Mouse (Mus musculus): Measurements from ENCODE around the gene Sbpl. TPM values are rescaled to one million over a fixed set of nuclear protein-coding genes. Genes with fewer than 3 reads are reported as not detected.

Sbpl gene
- total and polyA plus RNA-seq, 3 experiments = not detected

Other genes with a start within 250 kb of the Sbpl start
- not detected for gene 1520401A03Rik, start 232.5 kb downstream of the Sbpl start, total RNA-seq (2021)
- not detected in 2 replicates for gene 1520401A03Rik, start 232.5 kb downstream of the Sbpl start, polyA plus RNA-seq (2012; rRNA removed)
- gene Pkmyt1, start 228.9 kb downstream of the Sbpl start, total RNA-seq (2021) = 1 to 10 TPM; 1.2 to 1.6 TPM
- 3.9 and 5.6 TPM in 2 replicates for gene Pkmyt1, start 228.9 kb downstream of the Sbpl start, polyA plus RNA-seq (2012; rRNA removed)
- gene Paqr4, start 214.4 kb downstream of the Sbpl start, total RNA-seq (2021) = 10 to 100 TPM; 25.5 to 27.2 TPM
- gene Paqr4, start 214.4 kb downstream of the Sbpl start, polyA plus RNA-seq (2012; rRNA removed) = 30.7 and 33.2 TPM in 2 replicates
- not detected for gene Kremen2, start 209.4 kb downstream of the Sbpl start, total RNA-seq (2021)
- 0.06 and 0.27 TPM in 2 replicates for gene Kremen2, start 209.4 kb downstream of the Sbpl start, polyA plus RNA-seq (2012; rRNA removed)
- 10 to 100 TPM; 39.4 to 40.1 TPM for gene Flywch1, start 183.7 kb downstream of the Sbpl start, total RNA-seq (2021)
- 25.9 and 33.4 TPM in 2 replicates for gene Flywch1, start 183.7 kb downstream of the Sbpl start, polyA plus RNA-seq (2012; rRNA removed)
- under 1 TPM; 0.27 to 0.50 TPM for gene Flywch2, start 169.2 kb downstream of the Sbpl start, total RNA-seq (2021)
- 1.3 and 1.5 TPM in 2 replicates for gene Flywch2, start 169.2 kb downstream of the Sbpl start, polyA plus RNA-seq (2012; rRNA removed)
- gene Srrm2, start 164.7 kb downstream of the Sbpl start, total RNA-seq (2021) = 100 to 1,000 TPM; 157 to 161 TPM
- gene Srrm2, start 164.7 kb downstream of the Sbpl start, polyA plus RNA-seq (2012; rRNA removed) = 318 and 320 TPM in 2 replicates
- gene Elob, start 126.1 kb downstream of the Sbpl start, total RNA-seq (2021) = 100 to 1,000 TPM; 325 to 371 TPM
- gene Elob, start 126.1 kb downstream of the Sbpl start, polyA plus RNA-seq (2012; rRNA removed) = 384 and 511 TPM in 2 replicates
- gene Prss33, start 119.2 kb downstream of the Sbpl start, total RNA-seq (2021) = not detected
- not detected in 2 replicates for gene Prss33, start 119.2 kb downstream of the Sbpl start, polyA plus RNA-seq (2012; rRNA removed)
- not detected for gene Prss32, start 111.4 kb downstream of the Sbpl start, total RNA-seq (2021)
- 0.16 TPM in 1 of 2 replicates, not detected in the other for gene Prss32, start 111.4 kb downstream of the Sbpl start, polyA plus RNA-seq (2012; rRNA removed)
- gene Prss41, start 111.1 kb downstream of the Sbpl start, total RNA-seq (2021) = under 1 TPM in 1 of 2 experiments, not detected in 1; 0.29 TPM
- gene Prss41, start 111.1 kb downstream of the Sbpl start, polyA plus RNA-seq (2012; rRNA removed) = not detected in 2 replicates
- not detected for gene Prss21, start 87.2 kb downstream of the Sbpl start, total RNA-seq (2021)
- not detected in 2 replicates for gene Prss21, start 87.2 kb downstream of the Sbpl start, polyA plus RNA-seq (2012; rRNA removed)
- gene Dcpp1, start 74.4 kb downstream of the Sbpl start, total RNA-seq (2021) = not detected
- gene Dcpp1, start 74.4 kb downstream of the Sbpl start, polyA plus RNA-seq (2012; rRNA removed) = not detected in 2 replicates
- not detected for gene Dcpp2, start 74.4 kb downstream of the Sbpl start, total RNA-seq (2021)
- not detected in 2 replicates for gene Dcpp2, start 74.4 kb downstream of the Sbpl start, polyA plus RNA-seq (2012; rRNA removed)
- not detected for gene Dcpp3, start 37.8 kb downstream of the Sbpl start, total RNA-seq (2021)
- not detected in 2 replicates for gene Dcpp3, start 37.8 kb downstream of the Sbpl start, polyA plus RNA-seq (2012; rRNA removed)
- not detected for gene Sbp, start 13.6 kb downstream of the Sbpl start, total RNA-seq (2021)
- not detected in 2 replicates for gene Sbp, start 13.6 kb downstream of the Sbpl start, polyA plus RNA-seq (2012; rRNA removed)
- gene Prss30, start 25.3 kb upstream of the Sbpl start, total RNA-seq (2021) = not detected
- gene Prss30, start 25.3 kb upstream of the Sbpl start, polyA plus RNA-seq (2012; rRNA removed) = 0.12 TPM in 2 replicates
- not detected for gene Prss22, start 42.8 kb upstream of the Sbpl start, total RNA-seq (2021)
- not detected in 2 replicates for gene Prss22, start 42.8 kb upstream of the Sbpl start, polyA plus RNA-seq (2012; rRNA removed)
- gene Prss27, start 82.9 kb upstream of the Sbpl start, total RNA-seq (2021) = not detected
- gene Prss27, start 82.9 kb upstream of the Sbpl start, polyA plus RNA-seq (2012; rRNA removed) = not detected in 2 replicates
- 1 to 10 TPM; 8.4 to 9.1 TPM for gene Kctd5, start 118.2 kb upstream of the Sbpl start, total RNA-seq (2021)
- 9.8 and 12.8 TPM in 2 replicates for gene Kctd5, start 118.2 kb upstream of the Sbpl start, polyA plus RNA-seq (2012; rRNA removed)
- 10 to 100 TPM; 42.5 to 49.1 TPM for gene Pdpk1, start 195.7 kb upstream of the Sbpl start, total RNA-seq (2021)
- gene Pdpk1, start 195.7 kb upstream of the Sbpl start, polyA plus RNA-seq (2012; rRNA removed) = 10.4 and 20.6 TPM in 2 replicates
- 10 to 100 TPM in 1 of 2 experiments, 1 to 10 TPM in 1; 9.0 to 10.2 TPM for gene Amdhd2, start 208.5 kb upstream of the Sbpl start, total RNA-seq (2021)
- gene Amdhd2, start 208.5 kb upstream of the Sbpl start, polyA plus RNA-seq (2012; rRNA removed) = 11.5 and 17.7 TPM in 2 replicates
- 100 to 1,000 TPM; 219 to 255 TPM for gene Atp6v0c, start 214.4 kb upstream of the Sbpl start, total RNA-seq (2021)
- gene Atp6v0c, start 214.4 kb upstream of the Sbpl start, polyA plus RNA-seq (2012; rRNA removed) = 732 and 788 TPM in 2 replicates